Comparison of ENCODE assay signal across 10 mouse cellular contexts in the genomic region with DNA sequence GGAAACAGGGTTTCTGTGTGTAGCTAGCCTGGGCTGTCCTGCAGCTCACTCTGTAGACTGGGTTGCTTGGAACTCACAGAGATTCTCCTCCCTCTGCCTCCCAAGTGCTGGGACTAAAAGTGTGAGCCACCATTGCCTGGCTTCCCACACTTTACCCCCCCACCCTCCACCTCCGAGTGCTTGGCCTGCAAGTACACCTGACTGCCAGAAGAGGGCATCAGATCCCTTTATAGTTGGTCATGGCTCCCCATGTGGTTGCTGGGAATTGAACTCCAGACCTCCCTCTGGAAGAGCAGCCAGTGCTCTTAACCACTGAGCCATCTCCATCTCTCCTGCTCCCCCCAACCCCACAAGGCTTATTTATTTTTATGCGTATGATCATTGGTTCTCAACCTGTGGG. TPM values are rescaled to one million over a fixed set of nuclear protein-coding genes. Genes with fewer than 3 reads are reported as not detected.
DNase-seq lines count a peak whose midpoint lies in the region; ATAC-seq lines count a peak whose summit lies in the region.
"Had no signal": no experiment of that assay in that cellular context is flagged by ENCODE, and none has a peak within 500 bp of the region (broad histone marks: within the 10 kb centered on the region; RNA-seq: fewer than 3 reads in every experiment).

No protein-coding gene starts in this region.

- peak; percentile 41; the same call in 1 of the 2 replicates for ATAC-seq in kidney, embryonic 14.5 days (ENCODE audit: low FRiP score, low TSS enrichment)
- no peak for ATAC-seq in kidney, embryonic 15.5 days (replicated peaks; ENCODE audit: low FRiP score)
- no peak for ATAC-seq in liver, embryonic 13.5 days (ENCODE audit: low read depth)

- WGBS in kidney, embryonic 14.5 days: 34% methylated on average over 2 of the region's 2 CpGs
- 27% methylated on average over 2 of the region's 2 CpGs for WGBS in kidney, embryonic 15.5 days
- 20% methylated on average over 2 of the region's 2 CpGs for WGBS in liver, embryonic 13.5 days (ENCODE audit: insufficient replicate concordance)

- H3K36me3 ChIP-seq in kidney, embryonic 14.5 days (ENCODE audit: control insufficient read depth, insufficient read depth, low read length): no peaks in the 10 kb centered on the region
- H3K36me3 ChIP-seq in kidney, embryonic 15.5 days: no peaks in the 10 kb centered on the region
- no peaks in the 10 kb centered on the region for H3K36me3 ChIP-seq in liver, embryonic 13.5 days
- H3K36me3 ChIP-seq: hindbrain, embryonic 15.5 days had no signal

- H3K27ac ChIP-seq in kidney, embryonic 14.5 days (ENCODE audit: low read depth, low read length): no peak overlapping the region
- no peak overlapping the region for H3K27ac ChIP-seq in kidney, embryonic 15.5 days
- H3K27ac ChIP-seq in liver, embryonic 13.5 days: no peak overlapping the region
- H3K27ac ChIP-seq: hindbrain, embryonic 15.5 days had no signal

- H3K9me3 ChIP-seq in kidney, embryonic 14.5 days (ENCODE audit: control insufficient read depth, low read length): no peaks in the 10 kb centered on the region
- no peaks in the 10 kb centered on the region for H3K9me3 ChIP-seq in kidney, embryonic 15.5 days (replicated peaks)
- H3K9me3 ChIP-seq in liver, embryonic 13.5 days (replicated peaks): no peaks in the 10 kb centered on the region
- H3K9me3 ChIP-seq: hindbrain, embryonic 15.5 days had no signal

- no peaks in the 10 kb centered on the region for H3K4me1 ChIP-seq in kidney, embryonic 14.5 days (ENCODE audit: control insufficient read depth, insufficient read depth, low read length)
- peaks cover 6% of the 10 kb centered on the region for H3K4me1 ChIP-seq in kidney, embryonic 15.5 days
- peaks cover 18% of the 10 kb centered on the region for H3K4me1 ChIP-seq in liver, embryonic 13.5 days (replicated peaks)

- intact Hi-C loops in left cerebral cortex, postnatal 36 days (cut with DNase I): no loop called here

- H3K9ac ChIP-seq in kidney, embryonic 14.5 days (ENCODE audit: low read depth, low read length): no peak overlapping the region
- no peak overlapping the region for H3K9ac ChIP-seq in kidney, embryonic 15.5 days
- no peak overlapping the region for H3K9ac ChIP-seq in liver, embryonic 13.5 days
- H3K9ac ChIP-seq: hindbrain, embryonic 15.5 days had no signal

- H3K27me3 ChIP-seq in kidney, embryonic 14.5 days (ENCODE audit: control insufficient read depth, insufficient read depth, low read length): no peaks in the 10 kb centered on the region
- no peaks in the 10 kb centered on the region for H3K27me3 ChIP-seq in kidney, embryonic 15.5 days
- peaks cover 9% of the 10 kb centered on the region for H3K27me3 ChIP-seq in liver, embryonic 13.5 days
- H3K27me3 ChIP-seq: hindbrain, embryonic 15.5 days had no signal

- H3K4me2 ChIP-seq in kidney, embryonic 14.5 days (replicated peaks; ENCODE audit: low read depth, low read length): no peak overlapping the region
- no peak overlapping the region for H3K4me2 ChIP-seq in kidney, embryonic 15.5 days
- H3K4me2 ChIP-seq in liver, embryonic 13.5 days: no peak overlapping the region
- H3K4me2 ChIP-seq: hindbrain, embryonic 15.5 days had no signal

- no peak overlapping the region for H3K4me3 ChIP-seq in kidney, embryonic 14.5 days (ENCODE audit: low read length)
- no peak overlapping the region for H3K4me3 ChIP-seq in kidney, embryonic 15.5 days (replicated peaks)
- no peak overlapping the region for H3K4me3 ChIP-seq in liver, embryonic 13.5 days (replicated peaks)
- H3K4me3 ChIP-seq: hindbrain, embryonic 15.5 days had no signal

- DNase-seq in adrenal gland, postnatal 10 days: peak; percentile 31
- no peak for DNase-seq in adrenal gland, postnatal 4 days (ENCODE audit: low spot score in 2 of 2)
- peak; percentile 56 for DNase-seq in c-Kit-positive CD71-positive TER-119-positive erythroid progenitor cells, embryonic 14.5 days (ENCODE audit: low spot score)
- peak; percentile 12 for DNase-seq in liver, embryonic 13.5 days
- DNase-seq in spleen, postnatal 36 days (ENCODE audit: low spot score in 2 of 2): peak; percentile 12 to 32
- no peak for DNase-seq in left cerebral cortex, postnatal 36 days (ENCODE audit: low spot score in 2 of 2)

RNA-seq across cellular contexts. Expression of a gene that starts 5.7 kb away (rescaled TPM):
- 1 to 10 TPM; 4.0 to 5.8 TPM for total RNA-seq in adrenal gland, postnatal 10 days (2021)
- 1 to 10 TPM; 4.8 to 5.5 TPM for total RNA-seq in adrenal gland, postnatal 4 days (2021)
- polyA plus RNA-seq in kidney, embryonic 14.5 days (2014; fragmentation: Nextera tagmentation; extraction: Ambion mirVana): 3.4 and 3.5 TPM in 2 replicates
- 3.6 and 4.2 TPM in 2 replicates for polyA plus RNA-seq in kidney, embryonic 15.5 days (2015; fragmentation: Nextera tagmentation; extraction: Ambion mirVana)
- 0.31 and 1.0 TPM in 2 replicates for polyA plus RNA-seq in liver, embryonic 13.5 days (2015; fragmentation: Nextera tagmentation; extraction: Ambion mirVana)
- total RNA-seq in left cerebral cortex, postnatal 36 days (2021): 1 to 10 TPM; 1.1 to 3.8 TPM

RNA-seq across cellular contexts. Expression of a gene that starts 15.7 kb away (rescaled TPM):
- total RNA-seq in adrenal gland, postnatal 10 days (2021): 1 to 10 TPM; 3.2 to 8.0 TPM
- 1 to 10 TPM; 3.7 to 4.2 TPM for total RNA-seq in adrenal gland, postnatal 4 days (2021)
- polyA plus RNA-seq in kidney, embryonic 14.5 days (2014; fragmentation: Nextera tagmentation; extraction: Ambion mirVana): 0.15 and 0.21 TPM in 2 replicates
- polyA plus RNA-seq in kidney, embryonic 15.5 days (2015; fragmentation: Nextera tagmentation; extraction: Ambion mirVana): 0.27 and 0.31 TPM in 2 replicates
- polyA plus RNA-seq in liver, embryonic 13.5 days (2015; fragmentation: Nextera tagmentation; extraction: Ambion mirVana): 0.18 and 0.22 TPM in 2 replicates
- total RNA-seq in left cerebral cortex, postnatal 36 days (2021): 10 to 100 TPM; 13.8 to 16.3 TPM
- polyA plus RNA-seq: stomach, embryonic 14.5 days had no signal

RNA-seq across cellular contexts. Expression of a gene that starts 18.5 kb away (rescaled TPM):
- total RNA-seq in adrenal gland, postnatal 10 days (2021): 1 to 10 TPM; 2.8 to 3.6 TPM
- 1 to 10 TPM; 2.9 to 3.1 TPM for total RNA-seq in adrenal gland, postnatal 4 days (2021)
- polyA plus RNA-seq in kidney, embryonic 14.5 days (2014; fragmentation: Nextera tagmentation; extraction: Ambion mirVana): 8.0 and 8.7 TPM in 2 replicates
- polyA plus RNA-seq in kidney, embryonic 15.5 days (2015; fragmentation: Nextera tagmentation; extraction: Ambion mirVana): 6.4 and 7.1 TPM in 2 replicates
- 1.00 and 1.1 TPM in 2 replicates for polyA plus RNA-seq in liver, embryonic 13.5 days (2015; fragmentation: Nextera tagmentation; extraction: Ambion mirVana)
- 1 to 10 TPM; 5.1 to 5.6 TPM for total RNA-seq in left cerebral cortex, postnatal 36 days (2021)

RNA-seq across cellular contexts. Expression of a gene that starts 26.8 kb away (rescaled TPM):
- 1,000 to 10,000 TPM in 1 of 2 experiments, 100 to 1,000 TPM in 1; 975 to 1,063 TPM for total RNA-seq in adrenal gland, postnatal 10 days (2021)
- 100 to 1,000 TPM; 579 to 625 TPM for total RNA-seq in adrenal gland, postnatal 4 days (2021)
- 1,010 and 1,332 TPM in 2 replicates for polyA plus RNA-seq in kidney, embryonic 14.5 days (2014; fragmentation: Nextera tagmentation; extraction: Ambion mirVana)
- 984 and 1,043 TPM in 2 replicates for polyA plus RNA-seq in kidney, embryonic 15.5 days (2015; fragmentation: Nextera tagmentation; extraction: Ambion mirVana)
- 596 and 645 TPM in 2 replicates for polyA plus RNA-seq in liver, embryonic 13.5 days (2015; fragmentation: Nextera tagmentation; extraction: Ambion mirVana)
- total RNA-seq in left cerebral cortex, postnatal 36 days (2021): 100 to 1,000 TPM; 406 to 444 TPM

RNA-seq across cellular contexts. Expression of a gene that starts 27.7 kb away (rescaled TPM):
- 10 to 100 TPM; 29.5 to 30.4 TPM for total RNA-seq in adrenal gland, postnatal 10 days (2021)
- 10 to 100 TPM; 28.0 to 31.6 TPM for total RNA-seq in adrenal gland, postnatal 4 days (2021)
- polyA plus RNA-seq in kidney, embryonic 14.5 days (2014; fragmentation: Nextera tagmentation; extraction: Ambion mirVana): 20.7 and 24.6 TPM in 2 replicates
- 26.3 and 30.2 TPM in 2 replicates for polyA plus RNA-seq in kidney, embryonic 15.5 days (2015; fragmentation: Nextera tagmentation; extraction: Ambion mirVana)
- 22.9 and 29.4 TPM in 2 replicates for polyA plus RNA-seq in liver, embryonic 13.5 days (2015; fragmentation: Nextera tagmentation; extraction: Ambion mirVana)
- 10 to 100 TPM; 45.5 to 45.8 TPM for total RNA-seq in left cerebral cortex, postnatal 36 days (2021)

Comparison
In these comparisons a context has a peak if more than half of its experiments do, and no peak if none do; other contexts are left out.
1. DNase-seq: peak in adrenal gland, postnatal 10 days (single experiment), c-Kit-positive CD71-positive TER-119-positive erythroid progenitor cells, embryonic 14.5 days (single experiment), liver, embryonic 13.5 days (single experiment) and spleen, postnatal 36 days (2 of 2); none in adrenal gland, postnatal 4 days (0 of 2) and left cerebral cortex, postnatal 36 days (0 of 2).